Mouse (Mus musculus): ENCODE results near the gene Il13. TPM values are rescaled to one million over a fixed set of nuclear protein-coding genes. Genes with fewer than 3 reads are reported as not detected.

Il13 gene
- polyA plus RNA-seq, 1 experiment from 2014 or later: not detected

GRCm38 (mm10) chr11:53616748-53617558, 17.5 kb downstream of the Il13 start:
- Histone ChIP-seq H3K27ac (no peak overlapping the region), H3K4me1 (replicated peaks) (no peaks in the 10 kb centered on the region), H3K4me2 (no peak overlapping the region), H3K36me3 (no peaks in the 10 kb centered on the region), H3K9ac (no peak overlapping the region), H3K9me3 (replicated peaks) (no peaks in the 10 kb centered on the region), H3K27me3 (no peaks in the 10 kb centered on the region), H3K4me3 (no peak overlapping the region)
- WGBS: 74% methylated on average over 8 of the region's 8 CpGs
- no peak for ATAC-seq (replicated peaks; ENCODE audit: insufficient number of reproducible peaks, insufficient read depth, low FRiP score, low read depth)

GRCm38 (mm10) chr11:53615575-53615974, 18.9 kb downstream of the Il13 start:
- Histone ChIP-seq H3K4me2 (no peak overlapping the region), H3K36me3 (no peaks in the 10 kb centered on the region), H3K27me3 (no peaks in the 10 kb centered on the region), H3K27ac (no peak overlapping the region), H3K4me1 (replicated peaks) (no peaks in the 10 kb centered on the region), H3K9me3 (replicated peaks) (no peaks in the 10 kb centered on the region), H3K9ac (no peak overlapping the region), H3K4me3 (no peak overlapping the region)
- WGBS: 90% methylated on average over 8 of the region's 8 CpGs
- no peak for ATAC-seq (replicated peaks; ENCODE audit: insufficient number of reproducible peaks, insufficient read depth, low FRiP score, low read depth)

GRCm38 (mm10) chr11:53615172-53615571, 19.3 kb downstream of the Il13 start:
- no peak for ATAC-seq (replicated peaks; ENCODE audit: insufficient number of reproducible peaks, insufficient read depth, low FRiP score, low read depth)
- Histone ChIP-seq H3K9me3 (replicated peaks) (no peaks in the 10 kb centered on the region), H3K9ac (no peak overlapping the region), H3K4me1 (replicated peaks) (no peaks in the 10 kb centered on the region), H3K4me3 (no peak overlapping the region), H3K27ac (no peak overlapping the region), H3K36me3 (no peaks in the 10 kb centered on the region), H3K27me3 (no peaks in the 10 kb centered on the region), H3K4me2 (no peak overlapping the region)
- WGBS: 60% methylated on average over 6 of the region's 6 CpGs

- no peak for ATAC-seq (replicated peaks; ENCODE audit: insufficient number of reproducible peaks, insufficient read depth, low FRiP score, low read depth)
- H3K36me3 ChIP-seq: no peaks in the 10 kb centered on the region
- H3K27me3 ChIP-seq: no peaks in the 10 kb centered on the region
- no peak overlapping the region for H3K4me3 ChIP-seq
- peaks cover 8% of the 10 kb centered on the region for H3K4me1 ChIP-seq (replicated peaks)
- H3K27ac ChIP-seq: no peak overlapping the region
- H3K9me3 ChIP-seq (replicated peaks): no peaks in the 10 kb centered on the region
- 56% methylated on average over 3 of the region's 3 CpGs for WGBS
- no peak overlapping the region for H3K4me2 ChIP-seq
- H3K9ac ChIP-seq: no peak overlapping the region
These were observed 24.8 kb downstream of the Il13 start for GRCm38 (mm10) chr11:53609672-53610071.

GRCm38 (mm10) chr11:53609231-53609630, 25.3 kb downstream of the Il13 start:
- Histone ChIP-seq H3K4me3 (no peak overlapping the region), H3K4me2 (no peak overlapping the region), H3K4me1 (replicated peaks) (peaks cover 8% of the 10 kb centered on the region), H3K9ac (no peak overlapping the region), H3K36me3 (no peaks in the 10 kb centered on the region), H3K9me3 (replicated peaks) (no peaks in the 10 kb centered on the region), H3K27ac (no peak overlapping the region), H3K27me3 (no peaks in the 10 kb centered on the region)
- WGBS: 80% methylated on average over 6 of the region's 6 CpGs
- ATAC-seq (replicated peaks; ENCODE audit: insufficient number of reproducible peaks, insufficient read depth, low FRiP score, low read depth): no peak

- Histone ChIP-seq H3K27me3 (no peaks in the 10 kb centered on the region), H3K9me3 (replicated peaks) (no peaks in the 10 kb centered on the region), H3K27ac (no peak overlapping the region), H3K4me2 (peak overlapping the region; percentile 29), H3K9ac (no peak overlapping the region), H3K36me3 (no peaks in the 10 kb centered on the region), H3K4me3 (no peak overlapping the region), H3K4me1 (replicated peaks) (peaks cover 8% of the 10 kb centered on the region)
- WGBS: 6% methylated on average over 12 of the region's 12 CpGs
- no peak for ATAC-seq (replicated peaks; ENCODE audit: insufficient number of reproducible peaks, insufficient read depth, low FRiP score, low read depth)
These were observed 28.9 kb downstream of the Il13 start for GRCm38 (mm10) chr11:53605609-53606008.

- H3K4me2 ChIP-seq: no peak overlapping the region
- H3K36me3 ChIP-seq: no peaks in the 10 kb centered on the region
These were observed 29.5 kb downstream of the Il13 start for GRCm38 (mm10) chr11:53604983-53605382.

GRCm38 (mm10) chr11:53591116-53591515, 43.4 kb downstream of the Il13 start:
- H3K27me3 ChIP-seq: no peaks in the 10 kb centered on the region
- H3K9me3 ChIP-seq (replicated peaks): no peaks in the 10 kb centered on the region
- peaks cover 25% of the 10 kb centered on the region for H3K36me3 ChIP-seq
- H3K4me3 ChIP-seq: no peak overlapping the region
- H3K27ac ChIP-seq: no peak overlapping the region
- WGBS: 95% methylated on average over 5 of the region's 5 CpGs
- H3K4me2 ChIP-seq: no peak overlapping the region
- ATAC-seq (replicated peaks; ENCODE audit: insufficient number of reproducible peaks, insufficient read depth, low FRiP score, low read depth): no peak
- H3K4me1 ChIP-seq (replicated peaks): peaks cover 3% of the 10 kb centered on the region; the same call in 1 of the 2 replicates
- no peak overlapping the region for H3K9ac ChIP-seq

More at GRCm38 (mm10) chr11:53604983-53605382, 29.5 kb downstream of the Il13 start:
- Histone ChIP-seq H3K4me1 (replicated peaks) (peaks cover 8% of the 10 kb centered on the region), H3K27ac (no peak overlapping the region), H3K27me3 (no peaks in the 10 kb centered on the region), H3K9me3 (replicated peaks) (no peaks in the 10 kb centered on the region), H3K4me3 (no peak overlapping the region), H3K9ac (no peak overlapping the region)
- 86% methylated on average over 3 of the region's 3 CpGs for WGBS
- no peak for ATAC-seq (replicated peaks; ENCODE audit: insufficient number of reproducible peaks, insufficient read depth, low FRiP score, low read depth)

GRCm38 (mm10) chr11:53590368-53590768, 44.1 kb downstream of the Il13 start:
- H3K4me2 ChIP-seq: no peak overlapping the region
- 38% methylated on average over 15 of the region's 15 CpGs for WGBS

GRCm38 (mm10) chr11:53588279-53588678, 46.2 kb downstream of the Il13 start:
- no peaks in the 10 kb centered on the region for H3K9me3 ChIP-seq (replicated peaks)
- no peak overlapping the region for H3K4me3 ChIP-seq
- no peaks in the 10 kb centered on the region for H3K27me3 ChIP-seq
- no peak overlapping the region for H3K4me2 ChIP-seq
- H3K9ac ChIP-seq: no peak overlapping the region
- no peak overlapping the region for H3K27ac ChIP-seq
- WGBS: 76% methylated on average over 8 of the region's 8 CpGs
- peaks cover 6% of the 10 kb centered on the region; the same call in 1 of the 2 replicates for H3K4me1 ChIP-seq (replicated peaks)
- ATAC-seq (replicated peaks; ENCODE audit: insufficient number of reproducible peaks, insufficient read depth, low FRiP score, low read depth): no peak
- H3K36me3 ChIP-seq: peaks cover 32% of the 10 kb centered on the region

More at GRCm38 (mm10) chr11:53590368-53590768, 44.1 kb downstream of the Il13 start:
- no peaks in the 10 kb centered on the region for H3K27me3 ChIP-seq
- no peak for ATAC-seq (replicated peaks; ENCODE audit: insufficient number of reproducible peaks, insufficient read depth, low FRiP score, low read depth)
- peaks cover 25% of the 10 kb centered on the region for H3K36me3 ChIP-seq
- H3K9ac ChIP-seq: no peak overlapping the region
- H3K9me3 ChIP-seq (replicated peaks): no peaks in the 10 kb centered on the region
- H3K27ac ChIP-seq: no peak overlapping the region
- peaks cover 6% of the 10 kb centered on the region; the same call in 1 of the 2 replicates for H3K4me1 ChIP-seq (replicated peaks)
- H3K4me3 ChIP-seq: no peak overlapping the region

- Histone ChIP-seq H3K27ac (no peak overlapping the region), H3K9ac (no peak overlapping the region), H3K9me3 (replicated peaks) (no peaks in the 10 kb centered on the region), H3K36me3 (peaks cover 39% of the 10 kb centered on the region), H3K4me3 (no peak overlapping the region), H3K4me2 (no peak overlapping the region), H3K4me1 (replicated peaks) (peaks cover 6% of the 10 kb centered on the region; the same call in 1 of the 2 replicates), H3K27me3 (no peaks in the 10 kb centered on the region)
- no peak for ATAC-seq (replicated peaks; ENCODE audit: insufficient number of reproducible peaks, insufficient read depth, low FRiP score, low read depth)
- 61% methylated on average over 6 of the region's 6 CpGs for WGBS
These were observed 49.0 kb downstream of the Il13 start for GRCm38 (mm10) chr11:53585510-53585909.

- ATAC-seq (replicated peaks; ENCODE audit: insufficient number of reproducible peaks, insufficient read depth, low FRiP score, low read depth): no peak
- H3K9me3 ChIP-seq (replicated peaks): no peaks in the 10 kb centered on the region
- H3K27ac ChIP-seq: no peak overlapping the region
- H3K27me3 ChIP-seq: no peaks in the 10 kb centered on the region
- H3K4me1 ChIP-seq (replicated peaks): 0 out of 2 replicates have a peak, but pooled peaks cover 3% of the 10 kb centered on the region
- WGBS: 50% methylated on average over 3 of the region's 3 CpGs
- peaks cover 44% of the 10 kb centered on the region for H3K36me3 ChIP-seq
- no peak overlapping the region for H3K4me2 ChIP-seq
- H3K9ac ChIP-seq: no peak overlapping the region
- H3K4me3 ChIP-seq: no peak overlapping the region
These were observed 49.7 kb downstream of the Il13 start for GRCm38 (mm10) chr11:53584849-53585248.
